Mouse (Mus musculus) forebrain, postnatal 0 days (tissue): ENCODE measurements around the gene Mipep. TPM values are rescaled to one million over a fixed set of nuclear protein-coding genes. Genes with fewer than 3 reads are reported as not detected.

Experiments used
- ATAC-seq: fragments of 200-750 bp; cut with Nextera tagmentation; 2 replicates; pipeline ENCODE4 v1.8.0; 2017; ENCODE audit warnings: mild to moderate bottlenecking, moderate library complexity
- DNase-seq: peaks from one replicate; pipeline ENCODE4 v3.0.0-alpha.2; 2015
- H3K27ac ChIP-seq: fragments of 300-500 bp; sonication (generic); 2 replicates; pipeline ENCODE4 v1.5.1; 2014; ENCODE audit warnings: low read depth, mild to moderate bottlenecking, antibody characterized with exemption, low read length, moderate library complexity, mixed read lengths
- H3K27me3 ChIP-seq: fragments of 300-500 bp; sonication (generic); 2 replicates; pipeline ENCODE4 v1.6.1; 2014; ENCODE audit warnings: mild to moderate bottlenecking, low read length, mixed read lengths; ENCODE audit not compliant: insufficient read depth
- H3K36me3 ChIP-seq: fragments of 300-500 bp; sonication (generic); 2 replicates; pipeline ENCODE4 v1.6.1; 2014; ENCODE audit warnings: mild to moderate bottlenecking, moderate library complexity; ENCODE audit not compliant: insufficient read depth
- H3K4me1 ChIP-seq: fragments of 300-500 bp; sonication (generic); 2 replicates; pipeline ENCODE4 v1.6.1; 2014; ENCODE audit warnings: antibody characterized with exemption; ENCODE audit not compliant: insufficient read depth
- H3K4me2 ChIP-seq: fragments of 300-500 bp; sonication (generic); 2 replicates; pipeline ENCODE4 v1.6.1; 2014; ENCODE audit warnings: low read depth, mild to moderate bottlenecking, moderate library complexity
- H3K4me3 ChIP-seq: fragments of 300-500 bp; sonication (generic); 2 replicates; pipeline ENCODE4 v1.5.1; 2014; ENCODE audit warnings: low read depth, low read length, mixed read lengths
- H3K9ac ChIP-seq: fragments of 300-500 bp; sonication (generic); 2 replicates; pipeline ENCODE4 v1.6.1; 2014; ENCODE audit warnings: mild to moderate bottlenecking
- H3K9me3 ChIP-seq: fragments of 300-500 bp; sonication (generic); 2 replicates; pipeline ENCODE4 v1.6.1; 2016; ENCODE audit warnings: low read length
- CTCF ChIP-seq: sonication (generic); IDR thresholded peaks from 2 replicates; pipeline ENCODE4 v1.5.1; 2016; ENCODE audit warnings: antibody characterized with exemption, control low read depth, low read depth
- WGBS: fragments of 180-500 bp; shearing (Covaris S2); extraction: QIAGEN DNeasy Blood & Tissue Kit; methylation state at CpG from one replicate; pipeline ENCODE4 v1.1.7; 2014; 5-methylcytosine and 5-hydroxymethylcytosine counted together
- polyA plus RNA-seq: library from polyadenylated mRNA; unstranded; fragments of >200 nt; fragmentation: Nextera tagmentation; extraction: Ambion mirVana; gene quantifications from 2 replicates; pipeline ENCODE4 v1.2.1, GENCODE M21; 2015
- total RNA-seq: library from RNA; depleted of rRNA; stranded (reverse); fragments of >200 nt; gene quantifications from 2 replicates; pipeline ENCODE4 v1.2.3, GENCODE M21; 2014

Gene Mipep
- total and polyA plus RNA-seq, 2 experiments from 2014 or later, result 19.4 to 27.4 TPM

DNA sequence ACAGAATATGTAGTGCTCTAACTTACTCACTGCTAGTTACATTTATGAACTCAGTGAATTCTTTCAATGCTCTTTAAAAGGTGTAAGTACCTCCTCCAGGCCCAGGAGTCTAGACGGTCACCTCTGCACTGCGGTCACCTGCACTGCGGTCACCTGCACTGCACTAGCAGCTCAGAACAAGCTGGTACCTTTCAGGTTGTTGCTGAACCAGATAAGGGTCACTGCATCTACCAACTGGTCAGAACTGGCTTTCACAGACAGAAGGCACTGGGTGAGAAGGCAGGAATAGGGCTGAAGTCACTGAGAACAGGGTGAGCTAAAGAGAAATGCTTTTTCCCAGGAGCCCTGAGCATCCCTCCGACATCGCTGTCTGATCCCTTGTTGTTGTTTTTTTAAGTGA, 29.7 kb upstream of the Mipep start:
- no peak for DNase-seq
- no peaks in the 10 kb centered on the region for H3K9me3 ChIP-seq
- ATAC-seq, result no peak
- no peak overlapping the region for H3K4me3 ChIP-seq
- no peak for TF ChIP-seq CTCF
- H3K27me3 ChIP-seq, result no peaks in the 10 kb centered on the region
- WGBS, result 95% methylated on average over 5 of the region's 5 CpGs
- no peak overlapping the region for H3K9ac ChIP-seq
- peaks cover 3% of the 10 kb centered on the region; the same call in 1 of the 2 replicates for H3K4me1 ChIP-seq
- H3K36me3 ChIP-seq, result peaks cover 11% of the 10 kb centered on the region; the same call in 1 of the 2 replicates
- H3K27ac ChIP-seq, result no peak overlapping the region
- no peak overlapping the region for H3K4me2 ChIP-seq

DNA sequence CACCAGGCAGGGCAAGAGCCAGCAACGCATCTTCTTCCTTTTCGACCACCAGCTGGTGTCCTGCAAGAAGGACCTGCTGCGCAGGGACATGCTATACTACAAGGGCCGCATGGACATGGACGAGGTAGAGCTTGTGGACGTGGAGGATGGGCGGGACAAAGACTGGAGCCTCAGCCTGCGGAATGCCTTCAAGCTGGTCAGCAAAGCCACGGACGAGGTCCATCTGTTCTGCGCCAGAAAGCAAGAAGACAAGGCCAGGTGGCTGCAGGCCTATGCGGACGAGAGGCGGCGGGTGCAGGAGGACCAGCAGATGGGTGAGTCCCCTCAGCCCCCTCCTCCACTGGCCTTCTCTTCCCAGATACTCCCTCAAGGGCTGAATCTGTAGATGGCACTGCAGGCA, 28.1 kb upstream of the Mipep start:
- Histone ChIP-seq H3K27ac (no peak overlapping the region), H3K4me2 (no peak overlapping the region), H3K4me3 (no peak overlapping the region), H3K4me1 (peaks cover 3% of the 10 kb centered on the region; the same call in 1 of the 2 replicates), H3K9ac (no peak overlapping the region), H3K27me3 (no peaks in the 10 kb centered on the region), H3K36me3 (peaks cover 20% of the 10 kb centered on the region), H3K9me3 (no peaks in the 10 kb centered on the region)
- 91% methylated on average over 15 of the region's 15 CpGs for WGBS
- ATAC-seq (no peak), DNase-seq (no peak)
- TF ChIP-seq CTCF, result no peak

DNA sequence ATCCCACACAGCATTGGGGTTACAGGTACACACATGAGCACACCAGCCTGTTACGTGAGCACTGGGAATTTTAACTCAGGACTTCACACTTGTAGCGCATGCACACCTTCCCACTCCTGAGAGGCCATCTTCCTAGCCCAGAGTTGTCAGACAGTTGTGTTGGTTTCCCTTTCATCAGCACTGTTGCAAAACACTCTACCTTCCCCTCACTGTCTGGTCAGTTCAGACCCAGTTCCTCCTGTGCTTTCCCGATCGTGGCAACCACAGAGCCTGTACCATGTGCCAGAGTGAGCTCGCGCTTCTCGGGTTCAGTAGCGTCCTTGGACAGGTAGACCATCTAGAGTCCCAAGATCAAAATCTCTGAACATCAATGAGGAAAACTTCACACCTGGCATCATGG, 27.1 kb upstream of the Mipep start:
- H3K27me3 ChIP-seq, result no peaks in the 10 kb centered on the region
- no peaks in the 10 kb centered on the region for H3K9me3 ChIP-seq
- DNase-seq (no peak), ATAC-seq (no peak)
- H3K4me3 ChIP-seq, result no peak overlapping the region
- no peak for TF ChIP-seq CTCF
- H3K4me1 ChIP-seq, result peaks cover 3% of the 10 kb centered on the region; the same call in 1 of the 2 replicates
- no peak overlapping the region for H3K4me2 ChIP-seq
- H3K36me3 ChIP-seq, result peaks cover 23% of the 10 kb centered on the region
- no peak overlapping the region for H3K27ac ChIP-seq
- H3K9ac ChIP-seq, result no peak overlapping the region
- WGBS, result 96% methylated on average over 8 of the region's 8 CpGs

DNA sequence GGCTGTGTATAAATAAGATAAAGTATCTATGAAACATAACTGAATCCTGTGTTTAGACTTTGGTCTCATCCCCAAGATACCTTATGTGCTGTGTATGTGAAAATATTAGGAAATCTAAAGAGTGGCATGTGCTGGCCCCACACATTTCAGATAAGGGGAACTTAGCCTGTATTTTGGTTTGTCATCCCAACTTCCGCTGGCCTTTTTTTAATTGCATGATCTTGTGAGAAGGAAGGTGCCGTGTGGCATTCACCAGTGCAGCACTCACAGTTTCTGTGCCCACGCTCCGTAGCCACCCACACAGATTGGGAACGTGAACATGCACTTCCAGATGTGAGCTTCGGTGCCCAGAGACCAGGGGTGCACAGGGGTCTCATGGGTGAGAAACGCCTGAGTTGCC, 26.7 kb upstream of the Mipep start:
- H3K9ac ChIP-seq, result no peak overlapping the region
- H3K36me3 ChIP-seq, result peaks cover 23% of the 10 kb centered on the region
- H3K4me2 ChIP-seq, result no peak overlapping the region
- peaks cover 3% of the 10 kb centered on the region; the same call in 1 of the 2 replicates for H3K4me1 ChIP-seq
- no peaks in the 10 kb centered on the region for H3K27me3 ChIP-seq
- WGBS, result 94% methylated on average over 7 of the region's 7 CpGs
- TF ChIP-seq CTCF, result no peak
- H3K4me3 ChIP-seq, result no peak overlapping the region
- DNase-seq (no peak), ATAC-seq (no peak)
- no peak overlapping the region for H3K27ac ChIP-seq
- no peaks in the 10 kb centered on the region for H3K9me3 ChIP-seq

DNA sequence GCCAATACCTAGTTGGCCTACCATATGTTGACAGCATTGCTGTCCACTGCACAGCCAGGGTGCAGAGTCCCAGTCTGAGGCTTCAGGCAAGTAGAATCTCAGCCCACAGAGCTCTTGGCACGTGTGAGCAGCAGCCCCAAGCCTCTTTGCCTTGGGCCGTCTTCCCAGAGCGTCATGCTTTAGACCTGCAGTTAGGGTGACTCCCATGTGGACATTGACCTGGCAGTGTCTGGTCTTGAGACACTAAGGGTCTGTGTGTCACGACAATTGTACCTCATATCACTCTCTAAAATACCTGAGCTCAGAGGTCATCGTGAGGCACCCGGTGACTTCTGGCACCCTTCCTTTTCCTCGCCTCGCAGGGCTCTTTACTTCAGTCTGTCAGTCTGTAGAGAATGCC, 25.3 kb upstream of the Mipep start:
- 93% methylated on average over 8 of the region's 8 CpGs for WGBS
- TF ChIP-seq CTCF, result no peak

GRCm38 (mm10) chr14:60761801-60762200, 22.6 kb upstream of the Mipep start:
- H3K36me3 ChIP-seq, result peaks cover 15% of the 10 kb centered on the region
- H3K9me3 ChIP-seq, result no peaks in the 10 kb centered on the region
- H3K9ac ChIP-seq, result no peak overlapping the region
- no peak for TF ChIP-seq CTCF
- no peaks in the 10 kb centered on the region for H3K27me3 ChIP-seq
- H3K27ac ChIP-seq, result no peak overlapping the region
- H3K4me1 ChIP-seq, result no peaks in the 10 kb centered on the region; the same call in 1 of the 2 replicates
- DNase-seq (no peak), ATAC-seq (no peak)
- no peak overlapping the region for H3K4me2 ChIP-seq
- 71% methylated on average over 10 of the region's 10 CpGs for WGBS
- no peak overlapping the region for H3K4me3 ChIP-seq

More for the DNA sequence above, 25.3 kb upstream of the Mipep start:
- H3K4me2 ChIP-seq, result no peak overlapping the region
- ATAC-seq, result no peak
- no peaks in the 10 kb centered on the region; the same call in 1 of the 2 replicates for H3K4me1 ChIP-seq
- H3K9me3 ChIP-seq, result no peaks in the 10 kb centered on the region
- H3K4me3 ChIP-seq, result no peak overlapping the region
- H3K9ac ChIP-seq, result no peak overlapping the region
- H3K27me3 ChIP-seq, result no peaks in the 10 kb centered on the region
- no peak for DNase-seq
- H3K27ac ChIP-seq, result no peak overlapping the region
- H3K36me3 ChIP-seq, result peaks cover 23% of the 10 kb centered on the region

GRCm38 (mm10) chr14:60762754-60763153, 21.6 kb upstream of the Mipep start:
- no peak for ATAC-seq
- Histone ChIP-seq H3K27me3 (no peaks in the 10 kb centered on the region), H3K4me1 (no peaks in the 10 kb centered on the region; the same call in 1 of the 2 replicates), H3K9ac (no peak overlapping the region), H3K4me2 (no peak overlapping the region), H3K4me3 (no peak overlapping the region), H3K36me3 (peaks cover 15% of the 10 kb centered on the region), H3K9me3 (no peaks in the 10 kb centered on the region), H3K27ac (no peak overlapping the region)
- TF ChIP-seq CTCF, result no peak
- WGBS, result 70% methylated on average over 7 of the region's 7 CpGs
- DNase-seq, result no peak
